Mouse (Mus musculus) C2C12 (cell line): ENCODE results near the gene Mctp2.

Experiments
- CEBPB ChIP-seq: IDR thresholded peaks from one replicate; pipeline ENCODE4 v1.6.1; 2011; ENCODE audit warnings: low read depth, mild to moderate bottlenecking, control low read depth, moderate library complexity
- CTCF ChIP-seq: IDR thresholded peaks from one replicate; pipeline ENCODE4 v1.5.1; 2011; ENCODE audit not compliant: control insufficient read depth, insufficient read depth, insufficient read length
- MYOD1 ChIP-seq: IDR thresholded peaks from one replicate; pipeline ENCODE4 v1.6.1; 2011; ENCODE audit warnings: low read depth; ENCODE audit not compliant: control insufficient read depth, insufficient read length
- MYOG ChIP-seq: IDR thresholded peaks from one replicate; pipeline ENCODE4 v1.6.1; 2011; ENCODE audit not compliant: control insufficient read depth, insufficient read length; ENCODE audit errors: extremely low read depth
- USF1 ChIP-seq: IDR thresholded peaks from one replicate; pipeline ENCODE4 v1.6.1; 2011; ENCODE audit warnings: low read depth, mild to moderate bottlenecking, control low read depth, moderate library complexity

- TF ChIP-seq CTCF (no peak), USF1 (no peak), CEBPB (peak; percentile 73), MYOD1 (no peak), MYOG (no peak)
Observed at GRCm38 (mm10) chr7:72066352-72066751, 240.1 kb downstream of the Mctp2 start.
